Mouse (Mus musculus): Measurements from ENCODE around the gene Yif1b. TPM values are rescaled to one million over a fixed set of nuclear protein-coding genes. Genes with fewer than 3 reads are reported as not detected.

The Yif1b gene
- polyA plus RNA-seq, 2 experiments, result 24.4 to 44.5 TPM

DNA sequence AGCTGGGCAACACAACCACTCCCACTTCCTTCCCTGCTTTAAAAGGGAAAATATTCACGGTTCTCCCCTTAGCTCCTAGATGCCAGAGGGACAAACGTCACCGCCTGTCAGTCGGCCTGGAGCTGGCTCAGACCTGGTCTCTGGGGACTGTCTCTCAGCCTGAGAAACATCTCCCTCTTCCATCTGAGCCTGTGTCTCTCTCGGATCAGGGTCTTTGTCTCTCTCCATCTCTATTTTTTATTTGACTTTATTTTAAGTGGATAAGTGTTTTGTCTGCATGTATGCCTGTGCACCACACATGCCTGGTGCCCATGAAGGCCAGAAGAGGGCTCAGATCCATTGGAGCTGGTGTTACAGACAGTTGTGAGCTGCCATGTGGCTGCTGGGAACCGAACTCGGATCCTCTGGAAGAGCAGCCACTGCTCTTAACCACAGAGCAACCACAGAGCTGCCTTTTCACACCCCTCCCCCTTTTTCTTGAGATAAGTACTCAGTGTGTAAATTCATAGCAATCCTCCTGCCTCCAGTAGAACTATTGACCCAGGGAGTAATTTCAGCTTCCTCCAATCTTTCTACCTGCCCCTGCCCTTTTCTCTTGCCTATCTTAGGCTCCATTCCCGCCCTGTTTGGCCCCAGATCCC is 54.4 kb downstream of the Yif1b start:
- no peak overlapping the region for H3K4me2 ChIP-seq (ENCODE audit: low read depth)
- peaks cover 0 to 7% of the 10 kb centered on the region in 2 experiments; a peak in 1 of 4 replicates for H3K4me1 ChIP-seq (replicated peaks; ENCODE audit: control insufficient read depth in 2 of 2, insufficient read depth in 2 of 2, low read length in 1 of 2)
- H3K4me3 ChIP-seq (ENCODE audit: insufficient read depth in 1 of 2, low read depth in 2 of 2, low read length in 2 of 2), result no peak overlapping the region
- ATAC-seq (ENCODE audit: insufficient read depth) (no peak), DNase-seq (ENCODE audit: low read depth in 3 of 3, low spot score in 3 of 3) (no peak)
- no peaks in the 10 kb centered on the region for H3K36me3 ChIP-seq (replicated peaks; ENCODE audit: control insufficient read depth, insufficient read depth, low read depth)
- TF ChIP-seq EP300 (IDR thresholded peaks at IDR 0.05; ENCODE audit: low read depth) (no peak), CTCF (IDR thresholded peaks at IDR 0.05; ENCODE audit: low read depth) (no peak)
- H3K27ac ChIP-seq, result no peak overlapping the region
- WGBS (ENCODE audit: insufficient replicate concordance), result 28% methylated on average over 8 of the region's 8 CpGs
- H3K9me3 ChIP-seq (ENCODE audit: control insufficient read depth, low read length), result no peaks in the 10 kb centered on the region
- no peak overlapping the region for H3K9ac ChIP-seq (replicated peaks)
- H3K27me3 ChIP-seq (ENCODE audit: control insufficient read depth, insufficient read depth, low read length), result peaks cover 6% of the 10 kb centered on the region; the same call in 1 of the 2 replicates

DNA sequence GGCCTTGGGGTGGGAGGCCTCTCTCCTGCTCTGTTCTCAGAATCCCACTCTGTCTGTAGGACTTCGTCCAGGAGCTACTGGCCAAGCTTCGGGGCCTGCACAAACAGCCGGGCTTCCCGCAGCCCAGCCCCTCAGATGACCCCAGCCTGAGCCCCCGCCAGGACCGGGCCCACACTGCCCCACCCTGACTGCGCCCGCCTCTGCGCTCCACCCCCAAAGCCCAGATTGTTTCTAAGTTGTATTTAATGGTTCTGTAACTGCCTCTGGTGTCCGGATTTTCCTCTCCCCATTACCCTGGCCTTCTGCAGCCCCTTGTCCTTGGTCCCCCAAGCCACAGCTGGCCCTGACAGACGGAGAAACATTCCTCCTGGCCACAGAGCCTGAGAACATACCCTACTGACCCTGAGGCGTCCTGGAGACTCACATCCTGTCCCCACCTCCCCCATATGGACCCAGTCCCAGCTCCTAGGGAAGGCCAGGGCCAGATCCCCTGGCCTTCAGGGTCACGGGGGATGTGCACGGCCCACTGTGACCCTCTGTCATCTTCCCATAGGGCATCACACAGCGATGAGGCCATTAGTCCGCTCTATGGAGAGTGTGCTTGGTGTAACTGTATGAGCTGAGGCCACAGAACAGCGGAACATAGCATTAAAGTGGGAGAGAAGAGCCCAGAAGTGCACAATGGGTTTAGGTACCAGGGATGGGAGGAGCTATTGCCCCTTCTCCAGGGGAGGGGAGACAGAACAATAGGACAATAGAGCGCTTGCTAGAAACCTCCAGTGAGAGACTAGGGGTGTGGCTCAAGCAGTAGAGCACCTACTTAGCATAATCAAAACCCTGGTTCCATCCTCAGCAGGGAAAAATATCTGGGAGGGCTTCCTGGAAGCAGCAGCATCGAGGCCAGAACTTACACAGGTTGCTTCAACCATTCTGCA is 55.3 kb downstream of the Yif1b start:
- no peaks in the 10 kb centered on the region for H3K9me3 ChIP-seq (ENCODE audit: control insufficient read depth, low read length)
- H3K4me1 ChIP-seq (replicated peaks; ENCODE audit: control insufficient read depth in 2 of 2, insufficient read depth in 2 of 2, low read length in 1 of 2), result peaks cover 0 to 7% of the 10 kb centered on the region in 2 experiments; a peak in 1 of 4 replicates
- no peak for DNase-seq (ENCODE audit: low read depth in 3 of 3, low spot score in 3 of 3)
- H3K27me3 ChIP-seq (ENCODE audit: control insufficient read depth, insufficient read depth, low read length), result peaks cover 6% of the 10 kb centered on the region; the same call in 1 of the 2 replicates
- no peaks in the 10 kb centered on the region for H3K36me3 ChIP-seq (replicated peaks; ENCODE audit: control insufficient read depth, insufficient read depth, low read depth)
- H3K4me3 ChIP-seq (ENCODE audit: insufficient read depth in 1 of 2, low read depth in 2 of 2, low read length in 2 of 2), result no peak overlapping the region
- H3K4me2 ChIP-seq (ENCODE audit: low read depth), result no peak overlapping the region
- H3K9ac ChIP-seq (replicated peaks), result no peak overlapping the region
- WGBS (ENCODE audit: insufficient replicate concordance), result 52% methylated on average over 19 of the region's 19 CpGs
- ATAC-seq (ENCODE audit: insufficient read depth), result no peak
- TF ChIP-seq CTCF (IDR thresholded peaks at IDR 0.05; ENCODE audit: low read depth), result no peak
- no peak for TF ChIP-seq EP300 (IDR thresholded peaks at IDR 0.05; ENCODE audit: low read depth)
- no peak overlapping the region for H3K27ac ChIP-seq

DNA sequence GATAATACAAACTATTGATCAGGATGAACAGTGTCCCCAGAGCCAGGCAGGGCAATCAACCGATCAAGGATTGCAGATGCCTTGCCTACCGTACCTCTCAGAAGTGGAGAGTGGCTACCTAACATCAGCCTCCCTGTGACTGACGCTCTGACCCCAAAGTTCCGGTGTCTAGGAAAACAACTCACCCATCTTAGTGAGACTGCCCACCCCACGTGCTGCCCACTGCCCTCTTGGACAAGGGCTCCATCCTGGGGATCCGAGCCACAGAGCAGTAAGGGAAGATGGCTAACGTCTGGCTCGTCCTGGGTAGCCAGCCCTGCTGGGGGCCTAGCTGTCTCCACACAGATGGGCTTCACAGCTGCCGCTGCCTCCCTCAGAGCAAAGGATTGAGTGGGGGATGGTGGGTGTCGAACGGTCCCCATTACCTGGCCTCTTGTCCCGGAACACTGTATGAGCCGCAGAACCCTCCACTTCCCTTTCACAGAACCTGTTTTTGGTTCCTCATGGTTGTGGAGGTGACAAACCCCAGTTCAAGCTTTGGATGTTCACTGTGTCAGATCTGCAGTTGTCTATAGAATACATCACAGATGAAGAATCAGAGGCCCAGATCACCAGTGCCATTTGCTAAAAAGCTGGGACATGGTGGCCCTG is 56.1 kb downstream of the Yif1b start:
- Histone ChIP-seq H3K36me3 (replicated peaks; ENCODE audit: control insufficient read depth, insufficient read depth, low read depth) (no peaks in the 10 kb centered on the region), H3K27ac (no peak overlapping the region), H3K9ac (replicated peaks) (no peak overlapping the region), H3K4me2 (ENCODE audit: low read depth) (no peak overlapping the region), H3K4me1 (replicated peaks; ENCODE audit: control insufficient read depth in 2 of 2, insufficient read depth in 2 of 2, low read length in 1 of 2) (peaks cover 0 to 7% of the 10 kb centered on the region in 2 experiments; a peak in 1 of 4 replicates), H3K27me3 (ENCODE audit: control insufficient read depth, insufficient read depth, low read length) (peaks cover 3% of the 10 kb centered on the region; the same call in 1 of the 2 replicates), H3K4me3 (ENCODE audit: insufficient read depth in 1 of 2, low read depth in 2 of 2, low read length in 2 of 2) (no peak overlapping the region), H3K9me3 (ENCODE audit: control insufficient read depth, low read length) (no peaks in the 10 kb centered on the region)
- ATAC-seq (ENCODE audit: insufficient read depth), result no peak
- no peak for DNase-seq (ENCODE audit: low read depth in 3 of 3, low spot score in 3 of 3)
- no peak for TF ChIP-seq CTCF (IDR thresholded peaks at IDR 0.05; ENCODE audit: low read depth)
- 58% methylated on average over 13 of the region's 13 CpGs for WGBS (ENCODE audit: insufficient replicate concordance)

DNA sequence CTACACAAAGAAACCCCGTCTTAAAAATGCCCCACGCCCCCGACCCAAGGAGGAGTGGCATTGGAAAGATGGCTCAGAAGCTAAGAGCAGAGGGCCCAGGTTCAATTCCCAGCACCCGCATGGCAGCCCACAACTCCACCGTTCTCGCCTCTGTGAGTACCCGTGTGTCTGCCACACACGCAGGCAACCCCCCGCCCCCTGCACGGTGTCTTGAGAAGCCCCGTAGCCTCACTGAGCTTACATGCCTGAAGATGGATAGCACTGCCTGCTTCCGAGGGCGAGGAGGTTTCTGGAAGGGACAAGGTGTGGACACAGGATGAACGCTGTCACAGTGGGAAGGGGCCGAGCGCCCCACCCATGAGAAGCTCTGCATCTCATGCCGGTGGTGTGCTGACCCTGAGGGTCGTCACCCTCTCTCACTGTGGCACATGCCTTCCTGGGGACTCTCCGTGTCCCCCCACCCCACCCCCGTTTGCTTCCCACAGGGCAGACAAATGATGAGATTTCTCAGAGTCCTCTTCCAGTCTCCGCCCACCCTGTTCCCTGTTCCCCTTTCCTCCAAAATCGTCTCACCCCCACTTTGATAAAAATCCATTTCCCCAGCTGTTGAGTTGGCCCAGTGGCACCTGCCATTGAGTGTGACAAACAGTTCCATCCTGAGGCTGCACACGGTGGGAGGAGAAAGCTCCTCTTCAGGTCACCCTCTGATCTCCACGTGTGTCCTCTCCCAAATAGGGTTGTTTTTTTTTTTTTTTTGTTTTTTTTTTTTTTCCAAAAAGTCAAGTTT is 57.9 kb downstream of the Yif1b start:
- Histone ChIP-seq H3K9ac (replicated peaks) (no peak overlapping the region), H3K4me3 (ENCODE audit: insufficient read depth in 1 of 2, low read depth in 2 of 2, low read length in 2 of 2) (no peak overlapping the region), H3K27me3 (ENCODE audit: control insufficient read depth, insufficient read depth, low read length) (no peaks in the 10 kb centered on the region), H3K27ac (no peak overlapping the region), H3K4me1 (replicated peaks; ENCODE audit: control insufficient read depth in 2 of 2, insufficient read depth in 2 of 2, low read length in 1 of 2) (peaks cover 0 to 7% of the 10 kb centered on the region in 2 experiments; a peak in 1 of 4 replicates), H3K9me3 (ENCODE audit: control insufficient read depth, low read length) (no peaks in the 10 kb centered on the region), H3K4me2 (ENCODE audit: low read depth) (no peak overlapping the region), H3K36me3 (replicated peaks; ENCODE audit: control insufficient read depth, insufficient read depth, low read depth) (no peaks in the 10 kb centered on the region)
- TF ChIP-seq CTCF (IDR thresholded peaks at IDR 0.05; ENCODE audit: low read depth) (no peak), EP300 (IDR thresholded peaks at IDR 0.05; ENCODE audit: low read depth) (no peak)
- 69% methylated on average over 24 of the region's 24 CpGs for WGBS (ENCODE audit: insufficient replicate concordance)
- DNase-seq (ENCODE audit: low read depth in 3 of 3, low spot score in 3 of 3), result no peak
- no peak for ATAC-seq (ENCODE audit: insufficient read depth)

All from liver, embryonic 14.5 days (tissue).